Mouse (Mus musculus) bone marrow macrophage, adult 2 months (primary cell): ENCODE results near the gene Spsb4. TPM values are rescaled to one million over a fixed set of nuclear protein-coding genes. Genes with fewer than 3 reads are reported as not detected.

Experiments used
- H3K27ac ChIP-seq: 2 replicates; pipeline ENCODE4 v1.5.1; 2012; ENCODE audit warnings: low read depth, low read length; ENCODE audit not compliant: insufficient read depth
- H3K4me1 ChIP-seq: 2 replicates; pipeline ENCODE4 v1.6.1; 2012; ENCODE audit warnings: low read length; ENCODE audit not compliant: control insufficient read depth, insufficient read depth
- H3K4me3 ChIP-seq: 2 replicates; pipeline ENCODE4 v1.5.1; 2012; ENCODE audit warnings: mild to moderate bottlenecking, low read length, moderate library complexity; ENCODE audit not compliant: insufficient read depth
- CTCF ChIP-seq: IDR thresholded peaks from 2 replicates; pipeline ENCODE4 v1.5.1; 2012; ENCODE audit warnings: low read depth, mild to moderate bottlenecking, low read length, moderate library complexity
- POLR2A ChIP-seq: IDR thresholded peaks from 2 replicates; pipeline ENCODE4 v1.6.1; 2012; ENCODE audit warnings: mild to moderate bottlenecking, low read depth, low read length, borderline replicate concordance
- polyA plus RNA-seq: library from polyadenylated mRNA; stranded (reverse); fragments of >200 nt; gene quantifications from 2 replicates; pipeline ENCODE4 v1.2.4, GENCODE M21; 2012; ENCODE audit not compliant: missing spikeins, insufficient read depth, insufficient read length

Gene Spsb4
- polyA plus RNA-seq, 1 experiment = not detected

DNA sequence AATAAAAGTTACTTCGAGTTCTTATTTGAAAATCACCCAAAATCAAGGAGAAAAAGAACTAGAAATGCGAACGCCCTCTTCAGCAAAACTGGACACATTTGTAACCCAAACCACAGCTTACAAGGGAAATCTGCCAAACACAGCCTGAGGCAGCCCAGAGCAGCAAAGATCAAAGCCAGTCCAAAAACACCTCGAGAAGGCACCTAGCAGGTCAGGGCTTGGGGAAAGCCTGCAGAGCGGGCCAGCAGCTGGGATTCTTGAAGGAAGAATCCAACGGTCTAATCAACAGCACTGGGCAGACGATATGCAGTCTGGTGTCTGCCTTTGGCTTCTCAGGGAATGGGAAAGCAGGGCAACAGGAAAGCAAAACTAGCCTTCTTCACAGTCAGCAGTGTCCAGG, 16.6 kb downstream of the Spsb4 start:
- TF ChIP-seq CTCF (no peak), POLR2A (no peak)
- H3K4me1 ChIP-seq = no peaks in the 10 kb centered on the region
- H3K27ac ChIP-seq = no peak overlapping the region
- H3K4me3 ChIP-seq = no peak overlapping the region

GRCm38 (mm10) chr9:97001458-97001857, 17.2 kb downstream of the Spsb4 start:
- H3K27ac ChIP-seq = no peak overlapping the region
- no peaks in the 10 kb centered on the region for H3K4me1 ChIP-seq
- H3K4me3 ChIP-seq = no peak overlapping the region
- TF ChIP-seq POLR2A (no peak), CTCF (no peak)

GRCm38 (mm10) chr9:96995717-96996116, 22.9 kb downstream of the Spsb4 start:
- TF ChIP-seq CTCF (no peak), POLR2A (no peak)
- H3K27ac ChIP-seq = no peak overlapping the region
- no peaks in the 10 kb centered on the region for H3K4me1 ChIP-seq
- H3K4me3 ChIP-seq = no peak overlapping the region

DNA sequence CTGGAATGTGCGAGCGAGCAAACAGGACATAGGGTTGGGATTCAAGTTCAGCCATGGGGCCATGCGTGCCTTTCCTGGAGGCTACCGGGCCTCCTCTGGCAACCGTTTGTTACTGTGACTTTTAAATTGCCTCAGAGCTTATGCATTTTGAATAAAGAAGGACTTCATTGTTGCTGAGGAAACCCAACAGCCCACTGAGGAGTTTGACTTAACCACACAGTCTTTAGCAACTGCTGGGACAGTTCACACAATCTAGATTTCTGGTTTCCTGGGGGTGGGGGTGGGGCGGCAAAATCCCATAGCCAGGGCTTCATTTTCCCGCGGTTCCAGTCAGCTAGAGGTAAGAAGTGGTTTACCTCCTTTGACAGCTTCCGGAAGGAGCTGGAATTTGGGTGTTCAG, 23.9 kb downstream of the Spsb4 start:
- Histone ChIP-seq H3K4me3 (no peak overlapping the region), H3K27ac (no peak overlapping the region), H3K4me1 (no peaks in the 10 kb centered on the region)
- TF ChIP-seq CTCF = no peak
- no peak for TF ChIP-seq POLR2A

DNA sequence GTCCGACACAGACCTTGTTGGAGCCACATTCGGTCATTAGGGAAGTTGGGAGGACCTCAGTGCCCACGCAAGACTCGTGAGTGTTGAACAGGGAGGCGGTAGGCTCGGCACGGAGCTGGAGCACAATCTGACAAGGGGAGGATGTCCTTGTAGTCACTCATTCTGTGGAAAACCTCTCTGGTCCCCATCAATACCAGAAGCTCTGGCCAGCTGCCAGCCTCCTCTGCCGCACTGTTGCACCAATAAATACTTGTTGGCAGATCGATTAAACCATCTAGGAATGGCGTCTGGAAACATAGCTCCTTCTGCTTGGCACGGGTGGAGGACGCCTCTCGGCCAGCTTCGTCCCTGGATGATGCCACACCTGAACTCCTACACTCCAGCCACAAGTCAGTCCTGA, 27.5 kb downstream of the Spsb4 start:
- TF ChIP-seq CTCF (no peak), POLR2A (no peak)
- no peak overlapping the region for H3K4me3 ChIP-seq
- no peak overlapping the region for H3K27ac ChIP-seq
- H3K4me1 ChIP-seq = no peaks in the 10 kb centered on the region

- Histone ChIP-seq H3K27ac (no peak overlapping the region), H3K4me3 (no peak overlapping the region), H3K4me1 (no peaks in the 10 kb centered on the region)
- TF ChIP-seq CTCF (no peak), POLR2A (no peak)
Observed at GRCm38 (mm10) chr9:96989389-96989990, 29.2 kb downstream of the Spsb4 start.

GRCm38 (mm10) chr9:96986797-96987473, 31.7 kb downstream of the Spsb4 start:
- no peak overlapping the region for H3K4me3 ChIP-seq
- H3K27ac ChIP-seq = no peak overlapping the region
- no peaks in the 10 kb centered on the region for H3K4me1 ChIP-seq
- TF ChIP-seq CTCF (no peak), POLR2A (no peak)

DNA sequence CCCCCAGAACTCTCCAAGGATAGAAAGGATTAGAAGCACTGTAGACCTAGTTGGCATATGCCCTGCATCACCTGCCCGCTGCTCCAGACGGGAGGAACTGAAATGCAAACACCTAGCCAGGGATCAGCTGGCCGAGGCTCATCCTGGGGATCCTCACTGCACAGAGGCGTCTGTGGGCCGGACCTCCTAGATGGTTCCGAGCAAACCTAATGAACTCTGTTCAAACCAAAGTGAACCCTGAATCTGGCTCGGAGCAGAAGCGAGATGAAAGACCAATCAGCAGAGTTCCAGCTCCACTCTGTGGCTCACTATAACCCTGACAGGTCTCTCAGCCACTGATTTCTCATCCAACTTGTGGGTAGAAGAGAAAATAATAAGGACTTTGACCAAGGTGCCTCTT, 34.6 kb downstream of the Spsb4 start:
- no peak overlapping the region for H3K4me3 ChIP-seq
- TF ChIP-seq POLR2A (no peak), CTCF (no peak)
- H3K4me1 ChIP-seq = no peaks in the 10 kb centered on the region
- no peak overlapping the region for H3K27ac ChIP-seq

DNA sequence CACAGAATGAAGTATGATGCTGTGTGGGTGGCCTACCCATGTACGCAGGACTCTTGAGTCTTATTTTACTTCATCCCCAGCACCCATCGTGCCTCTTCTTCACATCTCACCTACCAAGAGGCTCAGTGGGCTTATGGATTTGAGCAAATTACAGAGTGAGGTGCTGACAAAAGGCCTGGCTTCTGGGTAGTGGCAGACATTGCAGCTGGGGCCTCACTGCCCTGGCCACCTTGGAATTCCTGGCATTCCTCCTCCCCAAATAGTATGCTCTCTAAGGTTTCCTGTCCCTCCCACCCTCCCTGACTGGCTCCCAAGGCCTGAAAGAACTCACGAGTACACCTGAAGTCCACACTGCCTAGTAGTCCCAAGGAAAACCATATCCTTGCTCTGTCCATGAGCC, 35.7 kb downstream of the Spsb4 start:
- H3K4me3 ChIP-seq = no peak overlapping the region
- no peak overlapping the region for H3K27ac ChIP-seq
- no peak for TF ChIP-seq CTCF
- no peak for TF ChIP-seq POLR2A
- no peaks in the 10 kb centered on the region for H3K4me1 ChIP-seq

DNA sequence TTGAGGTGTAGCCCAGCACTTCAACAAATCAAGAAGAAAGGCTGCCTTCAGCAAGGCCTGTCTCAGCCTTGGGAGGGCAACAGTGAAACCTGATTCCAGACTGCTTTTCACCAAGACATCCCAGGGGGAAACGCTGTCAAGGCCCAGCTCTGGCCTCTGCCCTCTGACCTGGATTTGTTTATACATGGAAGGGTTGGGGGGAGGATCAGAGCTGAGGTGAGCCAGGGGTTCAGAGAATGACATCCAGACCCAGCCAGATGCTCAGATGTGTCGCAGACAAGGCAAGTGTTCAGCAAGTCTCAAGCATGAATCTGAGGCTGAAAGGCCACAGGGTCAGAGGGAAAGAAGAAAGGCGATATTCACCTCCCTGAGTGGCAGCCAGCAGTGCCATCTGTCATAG, 36.3 kb downstream of the Spsb4 start:
- no peak overlapping the region for H3K4me3 ChIP-seq
- no peaks in the 10 kb centered on the region for H3K4me1 ChIP-seq
- H3K27ac ChIP-seq = no peak overlapping the region
- no peak for TF ChIP-seq POLR2A
- TF ChIP-seq CTCF = no peak

DNA sequence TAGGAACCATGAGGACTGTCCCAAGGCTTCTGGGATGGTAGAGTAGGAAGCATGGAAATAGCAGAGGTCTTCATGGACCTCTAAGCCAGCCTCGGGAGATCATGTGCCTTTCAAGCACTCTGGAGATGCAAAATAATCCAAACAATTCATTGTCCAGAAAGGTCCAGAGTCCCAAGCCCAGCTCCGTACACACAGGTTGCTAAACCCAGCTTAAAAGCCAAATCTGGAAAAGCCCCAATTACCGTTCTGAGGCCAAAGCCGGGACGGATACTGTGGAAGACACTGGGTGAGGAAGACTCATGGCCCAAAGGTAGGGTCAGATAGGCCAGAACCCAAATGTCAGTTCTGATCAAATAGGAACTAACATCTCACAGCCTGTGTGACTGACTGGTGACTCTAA, 36.8 kb downstream of the Spsb4 start:
- TF ChIP-seq CTCF = no peak
- no peak for TF ChIP-seq POLR2A
- H3K4me3 ChIP-seq = no peak overlapping the region

GRCm38 (mm10) chr9:96981121-96981520, 37.5 kb downstream of the Spsb4 start:
- no peak for TF ChIP-seq POLR2A
- TF ChIP-seq CTCF = no peak
- no peaks in the 10 kb centered on the region for H3K4me1 ChIP-seq
- H3K4me3 ChIP-seq = no peak overlapping the region
- H3K27ac ChIP-seq = no peak overlapping the region

More for the DNA sequence above, 36.8 kb downstream of the Spsb4 start:
- Histone ChIP-seq H3K4me1 (no peaks in the 10 kb centered on the region), H3K27ac (no peak overlapping the region)
